Mouse (Mus musculus) C3H10T1/2 (cell line): Measurements from ENCODE around the gene 1700029P11Rik. TPM values are rescaled to one million over a fixed set of nuclear protein-coding genes. Genes with fewer than 3 reads are reported as not detected.

Experiments used
- polyA plus RNA-seq, 2 experiments: library from polyadenylated mRNA; unstranded; fragments of >200 nt; fragmentation: generic; extraction: Trizol; gene quantifications; one replicate each; pipeline ENCODE4 v1.2.1; 2012; ENCODE audit warnings: missing spikeins in 2 of 2

1700029P11Rik gene
- polyA plus RNA-seq, result not detected

DNA sequence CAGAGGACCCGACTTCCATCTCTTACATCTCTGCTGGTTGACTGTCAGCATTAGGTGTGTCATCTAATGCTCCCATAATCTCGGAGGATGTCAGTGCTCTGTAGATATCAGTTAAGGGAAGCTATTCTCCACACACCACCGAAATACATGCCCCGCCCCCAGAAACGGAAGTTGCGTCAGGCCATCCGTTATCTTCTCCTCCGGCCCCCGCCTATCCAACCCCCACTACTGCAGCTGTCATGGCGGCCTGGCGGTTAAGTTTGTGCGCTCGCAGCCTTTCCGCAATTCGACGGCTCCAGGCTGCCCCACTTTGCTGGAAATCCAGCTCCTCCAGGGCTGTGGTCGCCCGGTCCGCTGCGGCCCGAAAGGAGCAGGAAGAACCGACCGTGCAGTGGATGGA, at the start of gene 1700029P11Rik:
TSS of gene 1700029P11Rik (plus strand) at position 220 of the 400 bp plus-strand sequence.

DNA sequence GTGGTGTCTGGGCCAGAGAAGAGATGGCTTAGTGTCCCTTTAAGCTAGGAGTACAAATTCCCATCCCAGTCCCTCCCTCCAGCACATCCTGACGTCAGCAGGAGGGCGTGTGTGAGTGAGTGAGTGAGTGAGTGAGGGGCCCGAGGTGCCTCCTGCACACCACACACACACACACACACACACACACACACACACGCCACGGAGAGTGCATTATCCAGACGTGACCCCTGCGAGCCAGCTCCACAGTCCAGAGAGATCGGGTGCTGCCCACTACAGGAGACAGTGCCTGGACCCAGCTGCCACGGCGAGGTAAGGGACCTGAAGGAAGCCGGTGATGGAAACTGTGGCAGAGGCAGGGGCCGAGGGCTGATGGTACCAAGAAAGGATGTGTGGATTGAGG, 43.7 kb upstream of the 1700029P11Rik start, which contains the start of gene Csdc2:
TSS of gene Csdc2 (plus strand) at position 81 of the 400 bp plus-strand sequence.

GRCm38 (mm10) chr15:81960171-81961077, 19.9 kb upstream of the 1700029P11Rik start, which contains the start of gene Pmm1:
Pmm1 (minus strand) TSS chr15:81960930.

GRCm38 (mm10) chr15:81987646-81988045, 7.3 kb downstream of the 1700029P11Rik start, which contains the start of gene Xrcc6:
Xrcc6 (plus strand) TSS chr15:81987835.

Other genes with a start within 250 kb of the 1700029P11Rik start
- gene Zc3h7b, start 235.5 kb upstream of the 1700029P11Rik start, polyA plus RNA-seq, result 10 to 100 TPM; 14.3 to 57.3 TPM
- 100 to 1,000 TPM in 1 of 2 experiments, 10 to 100 TPM in 1; 95.4 to 107 TPM for gene Rangap1, start 235.0 kb upstream of the 1700029P11Rik start, polyA plus RNA-seq
- 100 to 1,000 TPM in 1 of 2 experiments, 10 to 100 TPM in 1; 13.0 to 103 TPM for gene Tef, start 178.1 kb upstream of the 1700029P11Rik start, polyA plus RNA-seq
- 10 to 100 TPM in 1 of 2 experiments, 1 to 10 TPM in 1; 4.6 to 27.0 TPM for gene Tob2, start 121.7 kb upstream of the 1700029P11Rik start, polyA plus RNA-seq
- gene Phf5a, start 108.6 kb upstream of the 1700029P11Rik start, polyA plus RNA-seq, result 100 to 1,000 TPM in 1 of 2 experiments, 10 to 100 TPM in 1; 74.6 to 139 TPM
- 100 to 1,000 TPM; 146 to 306 TPM for gene Aco2, start 108.2 kb upstream of the 1700029P11Rik start, polyA plus RNA-seq
- 100 to 1,000 TPM; 125 to 258 TPM for gene Polr3h, start 54.3 kb upstream of the 1700029P11Rik start, polyA plus RNA-seq
- 1 to 10 TPM in 1 of 2 experiments, under 1 TPM in 1; 0.05 to 2.0 TPM for gene Csdc2, start 43.8 kb upstream of the 1700029P11Rik start, polyA plus RNA-seq
- 100 to 1,000 TPM; 110 to 119 TPM for gene Pmm1, start 19.6 kb upstream of the 1700029P11Rik start, polyA plus RNA-seq
- gene Xrcc6, start 7.3 kb downstream of the 1700029P11Rik start, polyA plus RNA-seq, result 10 to 100 TPM; 23.7 to 40.7 TPM
- gene Desi1, start 53.3 kb downstream of the 1700029P11Rik start, polyA plus RNA-seq, result 10 to 100 TPM; 28.2 to 46.7 TPM
- gene Snu13, start 67.1 kb downstream of the 1700029P11Rik start, polyA plus RNA-seq, result 100 to 1,000 TPM; 121 to 181 TPM
- gene 4930407I10Rik, start 78.6 kb downstream of the 1700029P11Rik start, polyA plus RNA-seq, result under 1 TPM in 1 of 2 experiments, not detected in 1; 0.01 TPM
- under 1 TPM in 1 of 2 experiments, not detected in 1; 0.01 TPM for gene Mei1, start 89.5 kb downstream of the 1700029P11Rik start, polyA plus RNA-seq
- 10 to 100 TPM in 1 of 2 experiments, 1 to 10 TPM in 1; 6.5 to 13.8 TPM for gene Ccdc134, start 147.4 kb downstream of the 1700029P11Rik start, polyA plus RNA-seq
- 100 to 1,000 TPM in 1 of 2 experiments, 10 to 100 TPM in 1; 70.2 to 128 TPM for gene Srebf2, start 166.6 kb downstream of the 1700029P11Rik start, polyA plus RNA-seq
- under 1 TPM in 1 of 2 experiments, not detected in 1; 0.28 TPM for gene Shisa8, start 232.3 kb downstream of the 1700029P11Rik start, polyA plus RNA-seq
- gene Tnfrsf13c, start 243.8 kb downstream of the 1700029P11Rik start, polyA plus RNA-seq, result under 1 TPM in 1 of 2 experiments, not detected in 1; 0.61 TPM